Mouse (Mus musculus): Measurements from ENCODE around the gene Rpl21.

The Rpl21 gene

DNA sequence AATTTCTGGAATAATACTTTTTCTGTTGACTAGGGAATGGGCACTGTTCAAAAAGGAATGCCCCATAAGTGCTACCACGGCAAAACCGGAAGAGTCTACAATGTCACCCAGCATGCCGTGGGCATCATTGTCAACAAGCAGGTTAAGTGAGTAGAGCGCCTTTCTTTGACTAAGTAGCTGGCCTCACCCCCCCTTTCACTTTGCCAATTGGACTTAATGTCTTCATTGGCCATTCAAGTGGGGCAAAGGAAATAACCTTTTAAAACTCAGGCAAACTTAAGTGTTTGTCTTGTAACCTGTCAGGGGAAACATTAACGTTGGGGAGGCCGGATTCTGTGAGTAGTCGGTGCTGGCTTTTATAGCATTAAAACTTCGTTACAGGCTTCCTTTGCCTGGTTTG is 2.3 kb downstream of the Rpl21 start:
- no peak for DNase-seq

DNA sequence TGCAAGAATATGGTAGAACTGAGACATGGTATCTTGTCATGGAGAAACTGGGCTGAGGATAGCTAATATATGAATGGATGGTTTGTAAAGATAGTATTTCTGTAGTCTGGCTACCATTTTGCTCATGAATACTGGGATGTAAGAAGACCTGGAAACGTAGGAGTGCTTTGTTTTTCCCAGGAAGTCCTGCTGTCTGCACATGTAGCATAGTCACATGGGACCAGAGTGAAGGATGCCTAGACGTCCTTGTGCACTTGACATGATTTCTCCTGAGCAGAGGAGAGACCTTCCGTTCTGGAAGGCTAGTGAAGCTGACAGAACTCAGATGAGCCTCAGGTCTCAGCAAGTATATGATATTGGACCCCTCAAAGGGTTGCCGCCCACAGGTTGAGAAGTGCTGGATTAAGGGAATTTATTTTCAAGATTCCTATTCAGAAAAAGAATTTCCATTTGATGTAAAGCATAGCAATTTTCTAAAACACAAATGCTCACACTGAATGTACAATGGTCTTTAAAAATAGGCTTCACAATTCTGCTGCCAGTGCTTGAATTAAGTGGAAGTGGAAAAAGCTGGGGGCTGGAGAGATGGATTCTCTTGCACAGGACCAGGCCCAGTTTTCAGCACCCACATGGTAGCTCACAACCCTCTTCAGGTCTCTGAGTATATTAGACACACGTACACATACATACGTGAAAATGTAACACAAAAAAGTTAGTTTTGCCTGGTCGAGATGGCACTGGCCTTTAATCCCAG is 5.5 kb downstream of the Rpl21 start:
- no peak for DNase-seq

DNA sequence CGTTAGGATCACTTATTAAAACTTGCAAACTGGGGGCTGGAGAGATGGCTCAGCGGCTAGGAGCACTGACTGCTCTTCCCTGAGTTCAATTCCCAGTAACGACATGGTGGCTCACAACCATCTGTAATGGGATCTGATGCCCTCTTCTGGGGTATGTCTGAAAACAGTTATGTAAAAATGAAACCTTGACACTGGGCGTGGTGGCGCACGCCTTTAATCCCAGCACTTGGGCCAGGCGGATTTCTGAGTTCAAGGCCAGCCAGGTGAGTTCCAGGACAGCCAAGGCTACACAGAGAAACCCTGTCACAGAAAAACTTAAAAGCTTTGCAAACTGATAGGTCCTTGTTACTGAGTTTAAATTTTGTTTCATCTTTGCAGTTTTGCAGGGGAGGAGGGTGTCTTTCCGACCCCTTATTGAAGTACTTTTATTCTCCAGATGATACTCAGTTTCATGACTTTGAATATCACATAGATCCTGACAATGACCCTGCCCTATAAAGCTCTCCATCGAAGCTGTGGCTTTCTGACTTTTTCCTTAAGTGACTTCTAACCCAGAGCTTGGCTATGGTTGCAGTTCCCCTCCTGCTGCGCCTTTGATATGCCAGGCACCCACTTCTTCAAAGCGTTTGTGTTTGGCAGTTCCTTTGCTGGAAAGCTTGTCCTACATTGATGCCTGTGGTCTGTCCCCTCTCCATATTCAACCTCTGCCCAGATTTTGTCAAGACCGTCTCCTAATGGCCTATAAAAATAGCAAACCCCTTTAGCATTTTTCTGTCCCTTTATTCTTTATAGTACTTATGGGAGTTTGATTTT is 6.4 kb downstream of the Rpl21 start:
- no peak for DNase-seq

DNA sequence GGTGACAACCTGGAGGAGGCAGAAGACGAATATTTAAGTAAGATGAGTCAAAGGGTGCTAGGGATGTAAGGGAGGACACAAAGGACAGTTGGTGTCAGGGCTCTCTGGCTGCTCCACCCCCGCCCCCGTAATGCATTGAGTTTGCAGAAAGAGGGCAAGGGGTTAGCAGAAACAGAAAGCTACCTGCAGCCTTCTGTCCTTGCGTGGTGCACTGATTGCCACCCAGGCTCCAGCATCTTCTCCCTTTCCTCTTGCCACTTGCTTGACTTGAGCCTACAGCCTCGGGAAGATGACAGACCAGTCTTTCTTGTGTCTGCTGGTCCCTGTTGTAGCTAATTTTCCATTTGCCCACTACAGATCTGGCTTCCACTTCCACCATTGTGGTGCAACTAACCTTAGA is 7.1 kb downstream of the Rpl21 start:
- no peak for DNase-seq

DNA sequence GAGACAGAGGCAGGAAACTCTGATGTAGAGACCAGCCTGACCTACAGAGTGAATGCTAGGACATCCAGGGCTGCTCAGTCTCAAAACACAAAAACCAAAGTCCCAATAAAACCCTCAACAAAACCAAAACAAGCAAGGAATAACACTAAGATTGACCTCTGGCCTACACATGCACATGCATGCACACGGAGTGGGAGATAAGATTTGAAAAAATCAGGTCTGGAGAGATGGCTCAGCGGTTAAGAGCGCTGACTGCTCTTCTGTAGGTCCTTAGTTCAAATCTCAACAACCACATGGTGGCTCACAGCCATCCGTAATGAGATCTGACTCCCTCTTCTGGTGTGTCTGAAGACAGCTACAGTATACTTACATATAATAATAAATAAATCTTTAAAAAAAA is 7.7 kb downstream of the Rpl21 start:
- no peak for DNase-seq

DNA sequence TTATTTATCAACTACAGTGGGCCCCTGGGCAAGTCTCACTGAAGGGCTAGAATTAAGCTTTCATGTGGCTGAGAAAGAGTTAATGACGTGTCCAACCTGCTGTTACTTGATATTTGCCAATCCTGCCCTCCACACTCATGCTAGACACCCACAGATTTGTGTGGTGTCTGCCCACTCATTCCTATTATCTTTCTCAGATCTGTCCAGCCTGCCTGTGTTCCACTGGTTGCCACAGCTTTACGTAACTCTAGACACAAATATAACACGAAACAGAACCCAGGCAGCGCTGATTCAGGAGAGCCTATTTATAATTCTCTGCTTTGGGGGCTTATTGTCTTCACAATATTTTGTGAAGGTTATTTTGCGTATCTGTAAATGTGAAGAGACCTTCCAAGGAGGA is 8.6 kb downstream of the Rpl21 start:
- DNase-seq, result no peak

DNA sequence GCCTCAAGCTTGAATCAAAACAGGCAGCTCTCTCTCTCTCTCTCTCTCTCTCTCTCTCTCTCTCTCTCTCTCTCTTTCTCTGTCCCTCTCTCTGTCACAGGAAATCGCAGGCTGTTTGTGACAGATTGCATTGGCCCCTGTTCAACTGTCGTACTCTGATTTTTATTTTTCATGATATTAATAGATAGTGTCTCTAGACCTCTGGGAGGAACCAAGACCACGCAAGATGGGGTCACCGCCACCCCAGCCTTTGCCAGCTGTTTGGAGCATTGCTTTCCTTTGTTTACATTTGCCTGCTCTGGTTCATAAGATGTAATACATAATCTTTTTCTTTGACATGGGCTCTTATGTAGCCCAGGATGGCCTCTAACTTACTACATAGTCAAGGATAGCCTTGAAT is 9.3 kb downstream of the Rpl21 start:
- no peak for DNase-seq

GRCm38 (mm10) chr5:146844301-146844941 is 11.7 kb downstream of the Rpl21 start:
- no peak for DNase-seq

DNA sequence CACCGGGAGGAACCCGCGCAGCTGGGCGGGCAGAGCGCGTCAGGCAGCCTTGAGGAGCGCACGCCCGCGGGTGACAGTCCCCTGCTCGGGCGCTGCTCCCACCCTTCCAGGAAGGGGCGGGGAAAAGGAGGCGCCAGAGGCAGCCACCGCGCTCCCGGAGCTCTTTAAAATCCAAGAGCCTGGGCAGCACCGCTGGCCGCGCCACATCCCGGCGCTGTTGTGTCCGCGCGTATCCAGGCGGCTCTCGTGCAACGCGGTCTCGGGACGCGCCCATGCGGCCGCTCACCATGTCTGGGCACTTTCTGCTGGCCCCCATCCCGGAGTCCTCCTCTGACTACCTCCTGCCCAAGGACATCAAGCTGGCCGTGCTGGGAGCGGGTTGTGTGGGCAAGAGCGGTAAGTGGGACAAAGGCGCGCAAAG is 12.3 kb downstream of the Rpl21 start, which contains the start of gene Rasl11a:
Gene Rasl11a, plus strand, starts transcription at position 127 of the 421 bp plus-strand sequence.
- peak in 1 of 2 experiments; percentile 22 for DNase-seq

DNA sequence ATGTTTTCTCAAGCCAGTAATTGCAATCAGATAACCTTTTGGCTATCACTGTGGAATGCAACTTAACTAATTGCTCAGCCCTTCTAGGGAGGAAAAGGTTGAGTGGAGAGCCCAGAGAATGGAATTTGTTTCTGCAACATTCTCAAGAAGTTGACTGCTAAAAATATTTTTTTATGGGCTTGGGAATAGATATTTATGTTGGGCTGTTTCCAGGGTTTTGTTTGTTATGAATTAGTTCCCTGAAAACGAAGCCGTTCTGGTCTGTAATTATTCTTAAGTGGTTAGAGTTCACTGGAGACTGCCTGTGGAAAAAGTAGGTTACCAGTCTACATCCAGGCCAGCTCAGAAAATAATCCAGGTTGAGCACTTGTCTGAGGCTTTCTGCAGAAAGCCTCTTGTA is 13.8 kb downstream of the Rpl21 start:
- no peak for DNase-seq

DNA sequence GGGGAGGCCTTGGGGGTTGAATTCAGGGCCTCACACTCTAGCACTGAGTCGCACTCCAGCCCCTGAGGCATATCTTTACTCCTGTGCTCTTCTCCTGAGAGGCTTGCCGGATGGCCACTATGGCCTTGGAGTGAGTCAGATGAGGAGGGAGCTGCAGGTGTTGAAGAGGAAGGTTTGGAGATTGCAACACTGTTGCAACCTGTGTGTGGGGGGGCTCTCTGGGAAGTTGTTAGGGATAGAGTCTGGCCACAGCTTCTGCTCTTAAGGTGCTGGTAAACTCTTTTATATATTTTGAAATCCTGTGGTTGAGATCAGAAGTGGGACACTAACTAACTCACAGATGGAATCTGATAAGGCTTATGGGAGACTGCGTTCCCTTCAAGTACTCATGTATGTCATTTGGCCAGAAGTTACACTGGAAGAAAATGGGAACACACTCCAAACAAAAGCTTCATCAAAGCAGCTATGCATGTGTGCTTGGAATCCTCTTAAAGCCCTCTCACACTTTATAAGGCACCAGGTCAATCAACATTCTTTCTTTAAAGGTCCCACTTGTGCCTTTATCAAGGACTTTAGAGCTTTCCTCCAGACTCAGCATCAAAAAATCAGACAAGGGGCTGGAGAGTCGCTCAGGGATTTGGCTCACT is 16.4 kb downstream of the Rpl21 start:
- no peak for DNase-seq

DNA sequence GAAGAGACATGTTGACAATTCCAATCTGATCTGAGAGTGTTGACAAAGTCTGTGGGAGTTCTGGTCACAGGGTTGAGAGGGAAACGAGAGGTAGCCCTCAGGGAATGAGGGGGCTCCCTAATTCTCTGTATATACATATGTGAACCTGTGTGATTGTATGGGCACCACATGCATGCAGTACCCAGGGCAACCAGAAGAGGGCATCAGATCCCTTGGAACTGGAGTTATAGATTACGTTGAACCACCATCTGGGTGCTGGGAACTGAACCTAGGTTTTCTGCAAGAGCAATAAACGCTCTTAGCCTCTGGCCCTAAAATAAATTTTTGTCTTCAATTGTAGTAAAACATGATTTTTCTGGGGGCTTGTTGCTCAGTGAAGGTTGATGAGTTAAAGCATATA is 23.4 kb downstream of the Rpl21 start:
- no peak for DNase-seq

GRCm38 (mm10) chr5:146857620-146858019 is 24.9 kb downstream of the Rpl21 start:
- DNase-seq, result no peak

GRCm38 (mm10) chr5:146858772-146859171 is 26.1 kb downstream of the Rpl21 start:
- DNase-seq, result no peak

DNA sequence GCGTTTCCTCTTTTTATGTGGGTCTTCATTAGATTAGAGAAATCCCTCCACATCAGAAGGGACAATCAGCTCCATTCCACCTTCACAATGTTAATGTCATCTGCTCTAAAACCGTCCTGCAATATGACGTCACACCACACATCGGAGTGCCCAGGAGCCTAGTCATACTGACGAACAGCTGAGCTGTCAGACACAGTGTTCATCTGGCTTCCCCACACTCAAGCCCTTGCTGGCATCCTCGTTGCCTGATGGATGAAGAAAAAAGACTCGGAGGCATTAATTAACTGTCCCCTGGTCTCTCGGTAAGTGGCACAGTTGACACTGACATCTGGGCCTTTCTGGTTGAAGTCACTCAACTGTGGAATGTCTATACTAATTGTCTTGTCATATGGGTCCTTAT is 26.6 kb downstream of the Rpl21 start:
- DNase-seq, result no peak

DNA sequence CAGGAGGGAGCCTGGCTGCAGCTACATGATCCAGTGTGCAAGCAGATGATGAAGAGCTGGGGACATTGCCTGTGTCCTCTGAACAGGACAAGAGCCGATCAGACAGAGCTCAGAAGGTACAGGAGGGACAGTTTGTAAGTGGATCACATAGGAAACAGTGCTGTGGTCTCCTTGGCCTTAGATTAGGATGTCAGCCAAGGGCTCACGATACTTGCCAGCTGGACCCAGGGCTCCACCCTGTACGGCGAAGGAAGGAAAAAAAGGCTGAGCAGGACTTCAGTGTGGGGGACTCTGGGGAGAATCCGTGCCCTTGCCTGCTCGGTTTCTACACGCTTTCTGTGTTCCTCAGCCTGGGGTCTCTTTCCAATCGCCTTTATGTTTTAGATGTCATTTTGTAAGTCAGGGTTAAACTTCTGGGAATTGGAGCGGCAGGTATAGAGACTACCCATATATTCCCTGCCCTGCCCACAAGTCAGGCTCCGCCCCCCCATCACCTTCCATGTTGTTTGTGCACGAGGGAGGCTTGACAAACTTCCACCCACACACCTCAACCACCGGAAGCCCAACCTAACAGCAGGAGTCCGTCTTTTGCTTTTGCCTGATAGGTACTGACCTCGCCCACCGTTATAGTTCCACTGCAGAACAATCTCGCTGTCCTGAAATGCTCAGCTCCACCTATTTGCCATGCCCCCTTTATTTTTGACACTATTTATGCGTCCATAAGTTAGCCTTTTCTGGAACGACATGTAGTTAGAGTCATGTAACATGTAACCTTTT is 27.7 kb downstream of the Rpl21 start:
- DNase-seq, result no peak

- no peak for DNase-seq
Observed at GRCm38 (mm10) chr5:146861588-146861987, 28.9 kb downstream of the Rpl21 start.

DNA sequence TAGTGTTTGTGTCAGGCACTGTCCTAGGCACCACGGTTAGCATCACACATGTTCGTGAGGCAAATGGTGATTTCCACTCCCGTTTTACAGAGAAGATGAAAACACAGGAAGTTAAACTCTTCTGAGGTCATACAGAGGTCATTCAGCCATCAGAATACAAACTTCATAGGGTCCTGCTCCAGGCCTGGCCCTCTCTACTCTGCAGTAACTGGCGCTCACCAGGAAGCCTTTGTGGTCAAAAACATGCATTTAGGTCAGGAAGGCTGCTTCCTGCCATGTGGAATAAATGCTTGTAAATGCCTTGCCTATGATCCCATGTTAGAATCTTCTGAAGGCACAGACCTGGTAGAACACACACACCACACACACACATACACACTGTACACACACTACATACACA is 32.8 kb downstream of the Rpl21 start:
- DNase-seq, result no peak

GRCm38 (mm10) chr5:146866277-146866676 is 33.6 kb downstream of the Rpl21 start:
- no peak for DNase-seq

DNA sequence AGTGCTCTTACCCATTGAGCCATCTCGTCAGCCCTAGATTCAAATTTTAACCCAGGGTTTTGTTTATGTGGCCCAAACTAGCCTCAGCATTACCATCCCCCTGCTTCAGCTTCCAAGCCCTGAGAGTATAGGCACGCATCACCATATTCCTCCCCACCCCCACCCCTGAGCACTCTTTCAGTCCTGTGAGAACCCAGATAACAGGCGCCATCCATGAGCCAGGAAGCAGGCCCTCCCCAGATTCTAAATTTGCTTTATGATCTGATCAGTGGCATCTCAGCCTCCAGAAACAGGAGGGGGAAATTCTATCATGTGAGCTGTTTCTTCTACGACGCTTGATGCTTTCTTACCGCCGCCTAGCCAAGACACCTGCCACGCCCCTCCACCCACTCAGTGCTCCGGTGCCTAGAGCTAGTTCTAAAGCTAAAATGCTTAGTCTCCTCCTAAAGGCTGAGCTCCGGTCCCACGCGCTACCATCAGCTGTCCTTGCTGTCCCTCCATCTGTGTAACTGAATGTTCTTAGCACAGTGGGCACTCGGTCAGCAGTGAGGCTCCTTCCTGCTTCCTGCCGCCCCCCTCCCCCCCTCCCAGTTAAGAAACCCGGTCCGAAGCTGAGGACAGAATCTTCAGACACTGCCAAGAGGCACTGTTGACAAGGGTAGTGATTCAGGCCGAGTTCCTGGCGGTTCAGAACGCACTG is 34.7 kb downstream of the Rpl21 start:
- peak; percentile 19 to 44 for DNase-seq

GRCm38 (mm10) chr5:146867946-146868314 is 35.2 kb downstream of the Rpl21 start:
- DNase-seq, result no peak
